Mouse (Mus musculus) liver, adult 2 months (tissue): ENCODE results near the gene Pdlim4. TPM values are rescaled to one million over a fixed set of nuclear protein-coding genes. Genes with fewer than 3 reads are reported as not detected.

Experiments used
- DNase-seq: peaks from one replicate; pipeline ENCODE4 v3.0.0-alpha.2; 2011; ENCODE audit warnings: low read depth, low spot score; ENCODE audit errors: extremely low read depth
- H3K27ac ChIP-seq: fragments of 200-500 bp; replicated peaks from 2 replicates; pipeline ENCODE4 v1.5.1; 2012; ENCODE audit warnings: low read depth, mild to moderate bottlenecking, control low read depth, inconsistent platforms, low read length; ENCODE audit not compliant: insufficient read depth
- H3K27me3 ChIP-seq: fragments of 200-500 bp; 2 replicates; pipeline ENCODE4 v1.6.1; 2012; ENCODE audit warnings: mild to moderate bottlenecking, moderate library complexity, low read length, inconsistent platforms; ENCODE audit not compliant: control insufficient read depth, insufficient read depth
- H3K36me3 ChIP-seq: fragments of 200-500 bp; 2 replicates; pipeline ENCODE4 v1.6.1; 2012; ENCODE audit warnings: low read length, inconsistent platforms; ENCODE audit not compliant: control insufficient read depth, insufficient read depth
- H3K4me1 ChIP-seq: fragments of 200-500 bp; 2 replicates; pipeline ENCODE4 v1.6.1; 2011; ENCODE audit warnings: low read length; ENCODE audit not compliant: control insufficient read depth, insufficient read depth
- H3K4me3 ChIP-seq: fragments of 200-500 bp; 2 replicates; pipeline ENCODE4 v1.5.1; 2011; ENCODE audit warnings: low read depth, mild to moderate bottlenecking, control low read depth, low read length, moderate library complexity; ENCODE audit not compliant: insufficient read depth
- H3K79me2 ChIP-seq: fragments of 200-500 bp; 2 replicates; pipeline ENCODE4 v1.6.1; 2012; ENCODE audit warnings: inconsistent platforms, mild to moderate bottlenecking, low read length, moderate library complexity; ENCODE audit not compliant: control insufficient read depth, insufficient read depth
- H3K9ac ChIP-seq: fragments of 200-500 bp; 2 replicates; pipeline ENCODE4 v1.6.1; 2012; ENCODE audit warnings: low read depth, mild to moderate bottlenecking, control low read depth, inconsistent platforms, low read length
- CTCF ChIP-seq: fragments of 200-500 bp; IDR thresholded peaks from 2 replicates; pipeline ENCODE4 v1.5.1; 2011; ENCODE audit warnings: low read depth, low read length, control low read depth
- POLR2A ChIP-seq: fragments of 200-500 bp; IDR thresholded peaks from 2 replicates; pipeline ENCODE4 v1.6.1; 2011; ENCODE audit warnings: low read length, control low read depth; ENCODE audit not compliant: insufficient read depth; ENCODE audit errors: extremely low read depth
- whole genome bisulfite sequencing: fragments of 180-500 bp; shearing (Covaris S2); methylation state at CpG from one replicate; pipeline ENCODE4 v1.1.7; 2018; 5-methylcytosine and 5-hydroxymethylcytosine counted together
- polyA plus RNA-seq: library from polyadenylated mRNA; depleted of rRNA; stranded (reverse); fragments of >200 nt; gene quantifications from 2 replicates; pipeline ENCODE4 v1.2.3, GENCODE M21; 2012; rRNA removed
- total RNA-seq: library from RNA; depleted of rRNA; stranded (reverse); fragments of >200 nt; gene quantifications from 2 replicates; pipeline ENCODE4 v1.2.3, GENCODE M21; 2014; rRNA removed

The Pdlim4 gene
- total RNA-seq: 1.6 and 1.9 TPM in 2 replicates
- 2.6 and 3.0 TPM in 2 replicates for polyA plus RNA-seq

GRCm38 (mm10) chr11:54068520-54069371, at the start of gene Pdlim4:
Pdlim4 (minus strand) TSS chr11:54069014.
- H3K27me3 ChIP-seq: no peaks in the 10 kb centered on the region; the same call in 1 of the 2 replicates
- DNase-seq: no peak
- H3K36me3 ChIP-seq: no peaks in the 10 kb centered on the region
- no peaks in the 10 kb centered on the region for H3K79me2 ChIP-seq
- H3K4me1 ChIP-seq: no peaks in the 10 kb centered on the region
- H3K4me3 ChIP-seq: peak within 1 kb of the TSS; percentile 57; the same call in 1 of the 2 replicates
- peak within 1 kb of the TSS; percentile 37 for H3K27ac ChIP-seq
- H3K9ac ChIP-seq: peak within 1 kb of the TSS; percentile 62
- WGBS: 10% methylated on average over 53 of the region's 61 CpGs
- TF ChIP-seq CTCF (no peak), POLR2A (no peak)

GRCm38 (mm10) chr11:54117096-54117495, 48.3 kb upstream of the Pdlim4 start:
- Histone ChIP-seq H3K9ac (no peak overlapping the region), H3K27me3 (no peaks in the 10 kb centered on the region), H3K79me2 (no peaks in the 10 kb centered on the region), H3K4me1 (peaks cover 4% of the 10 kb centered on the region; the same call in 1 of the 2 replicates), H3K27ac (no peak overlapping the region), H3K36me3 (no peaks in the 10 kb centered on the region), H3K4me3 (no peak overlapping the region)
- DNase-seq: no peak
- no peak for TF ChIP-seq POLR2A
- TF ChIP-seq CTCF: no peak
- 95% methylated on average over 10 of the region's 10 CpGs for WGBS

- WGBS: 91% methylated on average over 4 of the region's 4 CpGs
- no peak for DNase-seq
- H3K27me3 ChIP-seq: no peaks in the 10 kb centered on the region
- no peak for TF ChIP-seq CTCF
- no peak for TF ChIP-seq POLR2A
- no peak overlapping the region for H3K4me3 ChIP-seq
- H3K36me3 ChIP-seq: no peaks in the 10 kb centered on the region
- H3K4me1 ChIP-seq: peaks cover 4% of the 10 kb centered on the region; the same call in 1 of the 2 replicates
- H3K79me2 ChIP-seq: no peaks in the 10 kb centered on the region
- no peak overlapping the region for H3K9ac ChIP-seq
- H3K27ac ChIP-seq: no peak overlapping the region
These were observed 47.6 kb upstream of the Pdlim4 start for GRCm38 (mm10) chr11:54116406-54116805.

- DNase-seq: no peak
- 89% methylated on average over 3 of the region's 3 CpGs for WGBS
These were observed 47.1 kb upstream of the Pdlim4 start for GRCm38 (mm10) chr11:54115911-54116310.

GRCm38 (mm10) chr11:54115301-54115700, 46.5 kb upstream of the Pdlim4 start:
- WGBS: 87% methylated on average over 8 of the region's 8 CpGs
- H3K27ac ChIP-seq: no peak overlapping the region
- H3K4me1 ChIP-seq: peaks cover 4% of the 10 kb centered on the region; the same call in 1 of the 2 replicates
- DNase-seq: no peak
- H3K79me2 ChIP-seq: no peaks in the 10 kb centered on the region
- H3K9ac ChIP-seq: no peak overlapping the region
- no peak overlapping the region for H3K4me3 ChIP-seq
- no peak for TF ChIP-seq POLR2A
- no peak for TF ChIP-seq CTCF
- H3K27me3 ChIP-seq: no peaks in the 10 kb centered on the region
- no peaks in the 10 kb centered on the region for H3K36me3 ChIP-seq

More at GRCm38 (mm10) chr11:54115911-54116310, 47.1 kb upstream of the Pdlim4 start:
- H3K4me1 ChIP-seq: peaks cover 4% of the 10 kb centered on the region; the same call in 1 of the 2 replicates
- no peaks in the 10 kb centered on the region for H3K79me2 ChIP-seq
- no peaks in the 10 kb centered on the region for H3K36me3 ChIP-seq
- no peak overlapping the region for H3K27ac ChIP-seq
- no peaks in the 10 kb centered on the region for H3K27me3 ChIP-seq
- no peak overlapping the region for H3K9ac ChIP-seq
- H3K4me3 ChIP-seq: no peak overlapping the region
- TF ChIP-seq POLR2A: no peak
- TF ChIP-seq CTCF: no peak

- no peak overlapping the region for H3K9ac ChIP-seq
- no peaks in the 10 kb centered on the region for H3K36me3 ChIP-seq
- no peak overlapping the region for H3K27ac ChIP-seq
- no peak for DNase-seq
- no peaks in the 10 kb centered on the region for H3K27me3 ChIP-seq
- TF ChIP-seq CTCF: no peak
- no peak for TF ChIP-seq POLR2A
- peaks cover 4% of the 10 kb centered on the region; the same call in 1 of the 2 replicates for H3K4me1 ChIP-seq
- WGBS: 99% methylated on average over 3 of the region's 3 CpGs
- H3K79me2 ChIP-seq: no peaks in the 10 kb centered on the region
- H3K4me3 ChIP-seq: no peak overlapping the region
These were observed 45.9 kb upstream of the Pdlim4 start for GRCm38 (mm10) chr11:54114746-54115145.
